Mouse (Mus musculus) heart, postnatal 0 days (tissue): ENCODE measurements around the gene Tnfsf4.

Source experiments
- CTCF ChIP-seq: IDR thresholded peaks from 2 replicates; pipeline ENCODE4 v1.5.1; 2016; ENCODE audit warnings: antibody characterized with exemption, control low read depth, low read depth
- EP300 ChIP-seq: IDR thresholded peaks from 2 replicates; pipeline ENCODE4 v1.6.1; 2016; ENCODE audit warnings: antibody characterized with exemption, low read depth

DNA sequence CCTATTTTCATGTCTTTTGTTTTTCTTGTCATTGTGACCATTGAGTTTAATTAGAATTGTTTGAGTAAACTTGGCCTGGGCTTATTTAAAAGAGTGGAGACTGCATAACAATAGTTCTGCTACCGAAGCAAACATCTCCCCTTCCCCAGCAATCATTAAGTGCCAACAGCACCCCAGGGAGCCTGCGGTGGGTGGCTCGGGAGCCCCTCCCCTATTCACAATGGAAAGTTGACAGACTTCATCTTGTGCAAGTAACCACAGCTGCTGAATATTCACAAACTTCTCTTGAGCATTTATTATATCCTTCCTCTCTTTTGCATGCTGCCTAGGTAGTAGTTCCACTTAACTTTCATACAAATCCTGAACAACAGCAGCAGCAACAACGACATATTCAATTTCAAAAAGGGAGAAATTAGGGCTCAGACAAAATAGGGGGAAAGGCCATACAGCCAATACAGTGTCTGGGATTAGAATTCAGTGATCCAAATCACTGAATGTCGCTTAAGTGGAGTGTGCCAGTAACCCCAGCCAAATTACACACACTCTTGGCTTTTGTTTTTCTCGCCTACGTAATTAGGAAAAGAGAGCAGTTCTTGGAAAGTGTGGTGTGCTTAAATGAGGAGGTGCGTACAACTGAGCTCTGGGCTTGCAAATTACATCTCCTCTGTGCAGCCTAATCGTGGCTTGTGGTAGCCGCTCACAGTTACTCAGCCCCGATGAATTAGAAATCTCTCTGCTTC, 15.4 kb upstream of the Tnfsf4 start:
- TF ChIP-seq CTCF (no peak), EP300 (no peak)
